Mouse (Mus musculus) liver, adult 2 months (tissue): ENCODE results near the gene Chmp3.

ENCODE experiments used
- CTCF ChIP-seq: fragments of 200-500 bp; IDR thresholded peaks from 2 replicates; pipeline ENCODE4 v1.5.1; 2011; ENCODE audit warnings: low read depth, low read length, control low read depth
- POLR2A ChIP-seq: fragments of 200-500 bp; IDR thresholded peaks from 2 replicates; pipeline ENCODE4 v1.6.1; 2011; ENCODE audit warnings: low read length, control low read depth; ENCODE audit not compliant: insufficient read depth; ENCODE audit errors: extremely low read depth

DNA sequence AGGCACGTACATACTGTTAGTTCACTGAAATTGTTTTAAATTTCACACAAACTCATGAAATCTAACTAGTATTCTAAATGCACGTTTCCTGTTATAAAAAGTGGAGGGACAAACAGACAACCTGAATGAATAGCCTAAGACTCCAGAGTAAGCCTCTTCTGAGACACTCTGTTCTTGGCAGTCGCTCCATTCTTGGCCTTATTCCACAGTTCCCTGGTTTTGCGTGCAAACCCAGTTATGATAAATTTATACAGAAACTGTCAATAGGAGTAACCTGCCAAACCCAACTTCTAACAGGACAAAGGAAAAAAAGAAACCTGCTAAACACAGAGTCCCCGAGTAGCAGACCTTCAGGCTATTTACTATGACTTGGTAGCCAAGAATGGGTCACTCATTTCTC, 78.4 kb downstream of the Chmp3 start:
- TF ChIP-seq CTCF = no peak
- TF ChIP-seq POLR2A = no peak
